7 mouse cellular contexts compared by ENCODE assay signal in genomic region chr17:3451077-3451476, GRCm38 (mm10).
A peak's percentile ranks its signal among the peaks of the same experiment; 100 is the strongest.
DNase-seq lines count a peak whose midpoint lies in the region; ATAC-seq and TF ChIP-seq lines count a peak whose summit lies in the region.

No protein-coding gene starts in this region.

- H3K9me3 ChIP-seq in E14TG2a.4 (ENCODE audit: low read length) = peaks cover 12% of the 10 kb centered on the region

- peak; percentile 61 for ATAC-seq in granulocyte monocyte progenitor cell, adult 5-6 weeks (replicated peaks; ENCODE audit: poor library complexity, severe bottlenecking)

- no peaks in the 10 kb centered on the region for H3K27me3 ChIP-seq in E14TG2a.4 (ENCODE audit: insufficient read depth, low read length)

- no peaks in the 10 kb centered on the region for H3K36me3 ChIP-seq in E14TG2a.4 (ENCODE audit: insufficient read depth, low read length)

- 75% methylated on average over 2 of the region's 2 CpGs for WGBS in large intestine, adult 2 months

- no peaks in the 10 kb centered on the region for H3K4me1 ChIP-seq in E14TG2a.4 (replicated peaks; ENCODE audit: low read depth, low read length)

- peak; percentile 97 for TF ChIP-seq CTCF in E14TG2a.4 (conservative IDR thresholded peaks at IDR 0.05; ENCODE audit: low read length)

- DNase-seq in ZHBTc4 (ENCODE audit: low read depth, low spot score) = peak; percentile 87
- peak; percentile 35 to 60 for DNase-seq in cerebellum, postnatal 25 days
- DNase-seq in large intestine, adult 2 months (ENCODE audit: low read depth, low spot score) = peak; percentile 47
- DNase-seq in lung, postnatal 4 days = peak; percentile 67 to 80
- DNase-seq in spleen, postnatal 36 days (ENCODE audit: low spot score in 2 of 2) = peak; percentile 54 to 62

- H3K4me3 ChIP-seq in E14TG2a.4 (replicated peaks; ENCODE audit: low read length) = no peak overlapping the region
